Mouse (Mus musculus): Measurements from ENCODE around the gene 9330161L09Rik. TPM values are rescaled to one million over a fixed set of nuclear protein-coding genes. Genes with fewer than 3 reads are reported as not detected.
"Not testable (repeated sequence)": the region's sequence is repeated elsewhere in the genome, so short reads cannot be mapped to it uniquely, and the experiment has no call there.

Gene 9330161L09Rik
- polyA plus RNA-seq (2016; fragmentation: Nextera tagmentation; extraction: Ambion mirVana): 0.38 and 0.87 TPM in 2 replicates

GRCm38 (mm10) chr12:103407720-103408119, at the start of gene 9330161L09Rik:
TSS of gene 9330161L09Rik (minus strand) at chr12:103407820.
- Histone ChIP-seq H3K27me3 (no peaks in the 10 kb centered on the region), H3K9ac (no peak within 1 kb of the TSS), H3K9me3 (no peaks in the 10 kb centered on the region), H3K36me3 (replicated peaks) (peaks cover 80% of the 10 kb centered on the region), H3K27ac (no peak within 1 kb of the TSS), H3K4me1 (no peaks in the 10 kb centered on the region), H3K4me2 (no peak within 1 kb of the TSS), H3K4me3 (replicated peaks) (no peak within 1 kb of the TSS)
- WGBS: 96% methylated on average over 4 of the region's 4 CpGs
- ATAC-seq (ENCODE audit: low FRiP score): no peak

- Histone ChIP-seq H3K9me3 (no peaks in the 10 kb centered on the region), H3K9ac (no peak within 1 kb of the TSS), H3K4me3 (replicated peaks) (no peak within 1 kb of the TSS), H3K27ac (no peak within 1 kb of the TSS), H3K27me3 (no peaks in the 10 kb centered on the region), H3K36me3 (replicated peaks) (no peaks in the 10 kb centered on the region), H3K4me1 (no peaks in the 10 kb centered on the region), H3K4me2 (no peak within 1 kb of the TSS)
- WGBS: 82% methylated on average over 3 of the region's 3 CpGs
- no peak for ATAC-seq (ENCODE audit: low FRiP score)
Observed at GRCm38 (mm10) chr12:103457140-103457539, 49.5 kb upstream of the 9330161L09Rik start, which contains the start of gene Ifi27l2b. TSS of gene Ifi27l2b (minus strand) at chr12:103457223.

DNA sequence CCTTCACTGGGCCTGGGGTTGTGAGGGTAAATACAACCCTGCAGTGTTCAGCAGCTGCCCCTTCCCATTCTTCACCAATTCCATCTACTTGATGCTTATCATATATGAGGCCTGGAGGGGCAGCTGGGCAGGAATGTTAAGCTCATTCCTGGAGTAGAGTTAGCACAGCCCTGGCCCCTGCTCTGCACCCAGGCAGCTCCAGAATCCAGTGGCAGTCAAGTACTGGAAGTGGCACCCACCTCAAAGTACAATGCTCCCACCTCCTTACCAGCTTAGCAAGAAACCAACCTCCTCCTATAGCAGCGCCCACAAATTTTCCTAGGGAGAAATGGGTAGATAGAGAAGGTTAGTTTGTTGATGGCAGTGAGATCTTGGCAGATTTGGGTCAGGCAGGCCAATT, 49.1 kb upstream of the 9330161L09Rik start:
- H3K4me3 ChIP-seq (replicated peaks); H3K4me2 ChIP-seq; ATAC-seq (ENCODE audit: low FRiP score); H3K27ac ChIP-seq; H3K9ac ChIP-seq; H3K4me1 ChIP-seq; H3K36me3 ChIP-seq (replicated peaks); H3K27me3 ChIP-seq; H3K9me3 ChIP-seq: not testable (repeated sequence)
- WGBS: no CpG with 5 or more reads among the region's 1 CpGs

DNA sequence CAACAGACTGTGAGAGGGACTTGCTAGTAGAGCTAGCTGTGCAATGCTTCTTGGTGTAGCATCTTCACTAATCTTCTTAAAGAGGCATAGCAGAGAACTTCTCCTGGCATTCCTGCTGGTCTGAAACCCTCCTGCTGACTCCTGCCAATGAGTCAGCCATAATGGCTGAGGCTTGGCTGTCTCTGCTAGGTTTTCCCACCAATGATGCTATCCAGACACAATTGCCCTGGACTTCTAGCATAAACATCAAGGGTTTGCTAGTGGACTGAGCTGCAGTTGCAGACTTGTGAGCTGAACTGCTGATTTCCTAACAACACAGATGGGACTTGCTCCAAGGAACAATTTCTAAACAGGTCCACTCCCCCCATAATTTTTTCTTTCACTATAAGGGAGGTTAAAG, 45.7 kb upstream of the 9330161L09Rik start:
- H3K4me1 ChIP-seq: no peaks in the 10 kb centered on the region
- H3K27ac ChIP-seq: no peak overlapping the region
- H3K27me3 ChIP-seq: no peaks in the 10 kb centered on the region
- no peak overlapping the region for H3K9ac ChIP-seq
- H3K9me3 ChIP-seq: no peaks in the 10 kb centered on the region
- H3K4me2 ChIP-seq: no peak overlapping the region
- H3K36me3 ChIP-seq (replicated peaks): no peaks in the 10 kb centered on the region
- no peak overlapping the region for H3K4me3 ChIP-seq (replicated peaks)
- no peak for ATAC-seq (ENCODE audit: low FRiP score)

GRCm38 (mm10) chr12:103445060-103445459, 37.4 kb upstream of the 9330161L09Rik start:
- H3K27me3 ChIP-seq: no peaks in the 10 kb centered on the region
- no peaks in the 10 kb centered on the region for H3K9me3 ChIP-seq
- WGBS: 64% methylated on average over 3 of the region's 3 CpGs
- H3K9ac ChIP-seq: no peak overlapping the region
- H3K4me1 ChIP-seq: no peaks in the 10 kb centered on the region
- no peak overlapping the region for H3K4me3 ChIP-seq (replicated peaks)
- no peak overlapping the region for H3K4me2 ChIP-seq
- no peaks in the 10 kb centered on the region for H3K36me3 ChIP-seq (replicated peaks)
- H3K27ac ChIP-seq: no peak overlapping the region
- ATAC-seq (ENCODE audit: low FRiP score): no peak

DNA sequence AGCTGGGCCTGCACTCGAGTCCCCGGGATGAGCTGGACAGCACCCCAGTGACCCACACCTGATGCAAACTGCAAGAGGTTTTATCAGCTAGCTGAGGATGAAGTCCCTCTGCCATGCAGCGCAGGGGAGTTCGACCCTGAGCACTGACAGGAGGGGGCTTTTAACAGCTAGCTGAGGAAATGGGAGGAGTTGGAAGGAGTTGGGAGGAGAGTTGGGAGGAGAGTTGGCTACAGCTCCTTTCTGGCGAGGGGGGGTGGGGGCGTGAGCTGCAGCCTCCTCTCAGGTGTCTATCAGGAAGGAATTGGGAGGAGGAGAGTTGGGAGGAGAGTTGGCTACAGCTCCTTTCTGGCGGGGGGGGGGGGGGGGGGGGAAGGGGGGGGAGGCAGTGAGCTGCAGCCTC, 36.6 kb upstream of the 9330161L09Rik start:
- not testable (repeated sequence) for H3K9me3 ChIP-seq; H3K4me2 ChIP-seq; H3K36me3 ChIP-seq (replicated peaks); H3K4me1 ChIP-seq; H3K9ac ChIP-seq; H3K27me3 ChIP-seq; ATAC-seq (ENCODE audit: low FRiP score); H3K4me3 ChIP-seq (replicated peaks); H3K27ac ChIP-seq
- WGBS: 48% methylated on average over 6 of the region's 7 CpGs

GRCm38 (mm10) chr12:103443524-103443923, 35.9 kb upstream of the 9330161L09Rik start, which contains the start of gene Ifi27l2a:
TSS of gene Ifi27l2a (minus strand) at chr12:103443680.
- no peak within 1 kb of the TSS for H3K27ac ChIP-seq
- H3K9ac ChIP-seq: no peak within 1 kb of the TSS
- no peaks in the 10 kb centered on the region for H3K9me3 ChIP-seq
- H3K4me1 ChIP-seq: no peaks in the 10 kb centered on the region
- no peak within 1 kb of the TSS for H3K4me2 ChIP-seq
- no peaks in the 10 kb centered on the region for H3K27me3 ChIP-seq
- H3K36me3 ChIP-seq (replicated peaks): no peaks in the 10 kb centered on the region
- no peak for ATAC-seq (ENCODE audit: low FRiP score)
- H3K4me3 ChIP-seq (replicated peaks): no peak within 1 kb of the TSS
- WGBS: 55% methylated on average over 3 of the region's 3 CpGs

DNA sequence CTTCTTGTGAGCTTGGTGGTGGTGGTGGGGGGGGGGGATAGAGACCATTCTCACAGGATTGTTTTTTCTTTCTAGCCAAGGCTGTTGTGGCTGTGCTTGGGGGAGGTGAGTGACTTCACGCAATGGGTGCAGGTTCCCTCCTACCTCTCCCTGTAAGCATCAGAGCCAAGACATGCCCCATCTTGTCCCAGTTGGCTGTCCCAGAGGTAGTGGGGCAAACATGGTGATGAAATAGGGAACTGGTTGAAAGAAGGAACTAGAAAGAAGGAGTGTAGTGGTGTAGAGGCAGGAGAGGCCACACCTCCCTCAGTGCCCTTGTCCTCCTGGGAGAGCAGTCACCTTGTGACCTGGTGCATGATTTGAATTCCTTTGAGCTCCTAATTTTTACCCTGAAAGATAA, 30.0 kb upstream of the 9330161L09Rik start:
- Histone ChIP-seq H3K4me2 (no peak overlapping the region), H3K4me3 (replicated peaks) (no peak overlapping the region), H3K27ac (no peak overlapping the region), H3K9me3 (no peaks in the 10 kb centered on the region), H3K4me1 (no peaks in the 10 kb centered on the region), H3K9ac (no peak overlapping the region), H3K36me3 (replicated peaks) (no peaks in the 10 kb centered on the region), H3K27me3 (no peaks in the 10 kb centered on the region)
- WGBS: 100% methylated on average over 1 of the region's 1 CpGs
- ATAC-seq (ENCODE audit: low FRiP score): no peak

DNA sequence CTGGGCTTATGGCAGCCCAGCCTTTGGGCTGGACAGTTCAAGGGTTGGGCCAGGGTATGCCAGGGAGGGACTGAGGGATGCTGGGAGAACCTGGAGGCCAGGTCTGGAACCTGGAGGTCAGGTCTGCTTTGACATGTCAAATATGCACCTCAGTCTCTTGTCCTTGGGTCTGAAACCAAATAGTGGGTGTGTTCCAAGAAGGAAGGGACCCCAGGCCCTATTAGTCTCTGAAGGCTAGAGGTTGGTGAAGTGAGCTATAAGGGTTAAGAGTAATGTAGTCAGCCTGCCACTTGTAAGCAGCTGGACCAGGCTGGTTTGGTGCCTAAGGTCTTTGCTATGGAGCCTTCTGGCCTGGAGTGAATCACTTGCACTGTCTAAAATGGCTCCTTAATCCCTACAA, 27.2 kb upstream of the 9330161L09Rik start:
- Histone ChIP-seq H3K4me2 (no peak overlapping the region), H3K27ac (no peak overlapping the region), H3K9ac (no peak overlapping the region), H3K36me3 (replicated peaks) (no peaks in the 10 kb centered on the region), H3K4me1 (no peaks in the 10 kb centered on the region), H3K4me3 (replicated peaks) (no peak overlapping the region), H3K27me3 (no peaks in the 10 kb centered on the region), H3K9me3 (no peaks in the 10 kb centered on the region)
- no peak for ATAC-seq (ENCODE audit: low FRiP score)

- Histone ChIP-seq H3K36me3 (replicated peaks) (no peaks in the 10 kb centered on the region), H3K4me3 (replicated peaks) (no peak within 1 kb of the TSS), H3K27ac (no peak within 1 kb of the TSS), H3K9ac (no peak within 1 kb of the TSS), H3K4me2 (no peak within 1 kb of the TSS), H3K4me1 (no peaks in the 10 kb centered on the region), H3K27me3 (no peaks in the 10 kb centered on the region), H3K9me3 (no peaks in the 10 kb centered on the region)
- ATAC-seq (ENCODE audit: low FRiP score): no peak
- 81% methylated on average over 8 of the region's 8 CpGs for WGBS
Observed at GRCm38 (mm10) chr12:103433986-103434731, 26.5 kb upstream of the 9330161L09Rik start, which contains the start of gene Ifi27. TSS of gene Ifi27 (plus strand) at chr12:103434211.

GRCm38 (mm10) chr12:103433430-103433829, 25.8 kb upstream of the 9330161L09Rik start:
- no peak overlapping the region for H3K4me2 ChIP-seq
- no peaks in the 10 kb centered on the region for H3K27me3 ChIP-seq
- no peak overlapping the region for H3K9ac ChIP-seq
- no peak overlapping the region for H3K4me3 ChIP-seq (replicated peaks)
- WGBS: 80% methylated on average over 2 of the region's 2 CpGs
- no peaks in the 10 kb centered on the region for H3K9me3 ChIP-seq
- ATAC-seq (ENCODE audit: low FRiP score): no peak
- no peaks in the 10 kb centered on the region for H3K36me3 ChIP-seq (replicated peaks)
- H3K27ac ChIP-seq: no peak overlapping the region
- no peaks in the 10 kb centered on the region for H3K4me1 ChIP-seq

DNA sequence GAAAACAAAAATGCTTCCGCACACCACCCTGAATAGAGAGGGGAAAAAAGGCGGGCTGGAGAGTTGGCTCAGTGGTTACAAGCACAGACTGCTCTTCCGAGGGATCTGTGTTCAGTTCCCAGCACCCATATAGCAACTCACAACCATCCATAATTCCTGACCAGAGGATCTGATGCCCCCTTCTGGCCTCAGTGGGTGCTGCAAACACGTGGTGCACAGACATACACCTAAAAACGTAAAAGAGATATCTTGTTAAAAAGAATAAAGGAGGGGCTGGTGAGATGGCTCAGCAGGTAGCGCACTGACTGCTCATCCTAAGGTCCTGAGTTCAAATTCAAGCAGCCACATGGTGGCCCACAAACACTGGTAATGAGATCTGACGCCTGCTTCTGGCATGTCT, 19.1 kb upstream of the 9330161L09Rik start:
- Histone ChIP-seq H3K9ac (no peak overlapping the region), H3K9me3 (no peaks in the 10 kb centered on the region), H3K27ac (no peak overlapping the region), H3K4me2 (no peak overlapping the region), H3K27me3 (no peaks in the 10 kb centered on the region), H3K36me3 (replicated peaks) (peaks cover 11% of the 10 kb centered on the region), H3K4me3 (replicated peaks) (no peak overlapping the region), H3K4me1 (peaks cover 25% of the 10 kb centered on the region)
- 92% methylated on average over 7 of the region's 7 CpGs for WGBS
- no peak for ATAC-seq (ENCODE audit: low FRiP score)

Measured in forebrain, embryonic 12.5 days (tissue).